In the genomic region with DNA sequence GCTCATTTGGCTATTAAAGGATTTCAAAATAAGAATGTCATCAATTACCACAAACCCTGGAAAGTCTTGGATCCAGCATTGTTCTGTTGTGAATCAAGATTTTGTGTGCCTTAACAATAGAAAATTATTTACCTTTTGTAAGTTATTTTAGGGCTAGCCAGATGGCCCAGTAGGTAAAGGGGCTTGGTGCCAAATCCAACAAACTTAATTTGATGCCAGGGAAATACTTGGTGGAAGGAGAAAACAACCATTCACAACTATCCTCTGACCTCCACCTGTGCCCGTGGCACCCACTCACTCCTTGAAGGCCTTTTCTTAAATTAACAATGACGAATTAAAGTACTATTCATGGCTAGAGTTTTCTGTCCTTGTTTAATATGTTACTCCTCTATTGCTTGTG, we compare ENCODE assay signal across 11 mouse cellular contexts.
"Had no signal": no experiment of that assay in that cellular context is flagged by ENCODE, and none has a peak within 500 bp of the region (broad histone marks: within the 10 kb centered on the region; RNA-seq: fewer than 3 reads in every experiment).

No protein-coding gene starts in this region.

- H3K4me3 ChIP-seq: left cerebral cortex, adult 2 months; limb, embryonic 15.5 days; liver, embryonic 12.5 days; midbrain, embryonic 13.5 days; myocyte; neural tube, embryonic 15.5 days had no signal

- H3K9ac ChIP-seq: limb, embryonic 15.5 days; liver, embryonic 12.5 days; lung, embryonic 14.5 days; midbrain, embryonic 13.5 days; neural tube, embryonic 15.5 days had no signal

- H3K27me3 ChIP-seq: limb, embryonic 15.5 days; liver, embryonic 12.5 days; midbrain, embryonic 13.5 days; neural tube, embryonic 15.5 days had no signal

- H3K9me3 ChIP-seq: limb, embryonic 15.5 days; liver, embryonic 12.5 days; midbrain, embryonic 13.5 days; neural tube, embryonic 15.5 days had no signal

- H3K4me2 ChIP-seq: limb, embryonic 15.5 days; lung, embryonic 14.5 days; midbrain, embryonic 13.5 days; neural tube, embryonic 15.5 days had no signal

- DNase-seq: kidney, postnatal 14 days; lung, embryonic 14.5 days; lung, postnatal 10 days; thymus, postnatal 14 days had no signal

- H3K36me3 ChIP-seq: midbrain, embryonic 13.5 days; neural tube, embryonic 15.5 days had no signal

- ATAC-seq: liver, embryonic 12.5 days; midbrain, embryonic 13.5 days had no signal

- H3K27ac ChIP-seq: left cerebral cortex, adult 2 months; limb, embryonic 15.5 days; liver, embryonic 12.5 days; midbrain, embryonic 13.5 days; neural tube, embryonic 15.5 days; stomach, postnatal 0 days had no signal
